Mouse (Mus musculus): ENCODE data around the gene Fbxw24. TPM values are rescaled to one million over a fixed set of nuclear protein-coding genes. Genes with fewer than 3 reads are reported as not detected.
"Not testable (repeated sequence)": the region's sequence is repeated elsewhere in the genome, so short reads cannot be mapped to it uniquely, and the experiment has no call there.

Gene Fbxw24
- not detected in 2 replicates for total RNA-seq (2014; rRNA removed)
- polyA plus RNA-seq (2015; fragmentation: Nextera tagmentation; extraction: Ambion mirVana): not detected in 2 replicates

DNA sequence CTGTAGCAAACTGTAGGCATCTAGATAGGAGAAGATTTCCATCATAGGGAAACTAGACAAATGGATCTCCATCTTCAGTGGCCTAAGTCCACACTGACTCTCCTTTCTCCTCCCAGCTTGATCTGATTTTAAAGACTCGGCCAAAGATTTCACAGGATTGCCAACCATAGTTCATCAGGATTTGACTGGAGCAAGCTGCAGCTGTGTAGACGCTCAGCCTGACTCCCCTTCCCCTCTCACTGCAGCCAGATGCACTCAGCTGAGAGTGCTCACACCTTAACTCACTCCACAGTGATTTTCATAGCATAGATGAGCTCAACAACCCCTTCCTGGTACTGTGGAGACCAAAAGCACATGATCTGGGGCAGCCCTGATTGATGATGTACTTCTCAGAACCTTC is at the start of gene Fbxw24:
Fbxw24 (minus strand) TSS at position 101 of the 400 bp plus-strand sequence.
- not testable (repeated sequence) for ATAC-seq; H3K9me3 ChIP-seq (ENCODE audit: low read length); H3K4me1 ChIP-seq (ENCODE audit: insufficient read depth, low read length); H3K4me3 ChIP-seq (ENCODE audit: low read length); DNase-seq (ENCODE audit: low spot score); H3K4me2 ChIP-seq (ENCODE audit: low read depth, low read length); H3K27ac ChIP-seq; H3K9ac ChIP-seq (replicated peaks; ENCODE audit: low read length); H3K27me3 ChIP-seq (ENCODE audit: insufficient read depth, low read length); H3K36me3 ChIP-seq (ENCODE audit: insufficient read depth, low read length)
- 92% methylated on average over 2 of the region's 2 CpGs for WGBS

DNA sequence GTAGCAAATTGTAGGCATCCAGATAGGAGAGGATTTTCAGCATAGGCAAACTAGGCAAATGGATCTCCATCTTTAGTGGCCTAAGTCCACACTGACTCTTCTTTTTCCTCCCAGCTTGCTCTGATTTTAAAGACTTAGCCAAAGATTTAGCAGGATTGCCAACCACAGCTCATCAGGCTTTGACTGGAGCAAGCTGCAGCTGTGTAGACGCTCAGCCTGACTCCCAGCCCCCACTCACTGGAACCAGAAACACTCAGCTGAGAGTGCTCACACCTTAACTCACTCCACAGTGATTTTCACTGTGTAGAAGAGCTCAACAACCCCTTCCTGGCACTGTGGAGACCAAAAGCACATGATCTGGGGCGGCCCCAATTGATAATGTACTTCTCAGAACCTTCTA is 38.7 kb upstream of the Fbxw24 start, which contains the start of gene Fbxw25:
Fbxw25 (minus strand) TSS at position 101 of the 400 bp plus-strand sequence.
- not testable (repeated sequence) for H3K4me1 ChIP-seq (ENCODE audit: insufficient read depth, low read length); ATAC-seq; H3K9me3 ChIP-seq (ENCODE audit: low read length); H3K4me2 ChIP-seq (ENCODE audit: low read depth, low read length); H3K9ac ChIP-seq (replicated peaks; ENCODE audit: low read length); H3K36me3 ChIP-seq (ENCODE audit: insufficient read depth, low read length); DNase-seq (ENCODE audit: low spot score); H3K4me3 ChIP-seq (ENCODE audit: low read length); H3K27me3 ChIP-seq (ENCODE audit: insufficient read depth, low read length); H3K27ac ChIP-seq
- WGBS: 65% methylated on average over 2 of the region's 2 CpGs

DNA sequence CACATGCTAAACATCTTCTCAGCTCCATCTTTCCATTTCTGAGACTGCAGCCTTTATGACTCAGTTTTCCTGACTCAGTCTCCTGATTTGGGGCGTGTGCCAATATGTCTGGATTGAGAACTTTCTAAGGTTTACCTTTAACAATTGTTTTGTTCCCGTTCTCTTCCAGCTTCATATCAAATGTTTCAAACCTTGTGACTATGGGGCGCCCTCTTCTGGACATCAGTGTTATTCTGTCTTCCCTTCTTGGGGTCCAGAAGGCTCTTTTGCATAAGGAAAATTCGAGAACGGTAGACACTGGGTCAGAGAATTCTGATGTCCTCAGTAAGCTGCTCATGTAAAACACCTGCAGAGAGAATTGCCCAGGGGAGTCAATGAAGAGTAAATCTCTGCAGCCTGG is 19.0 kb downstream of the Fbxw24 start:
- peak; percentile 57 for TF ChIP-seq CTCF (IDR thresholded peaks at IDR 0.05; ENCODE audit: low read depth)
- H3K9me3 ChIP-seq (ENCODE audit: low read length); H3K36me3 ChIP-seq (ENCODE audit: insufficient read depth, low read length); H3K4me1 ChIP-seq (ENCODE audit: insufficient read depth, low read length); H3K4me3 ChIP-seq (ENCODE audit: low read length); H3K9ac ChIP-seq (replicated peaks; ENCODE audit: low read length); H3K27me3 ChIP-seq (ENCODE audit: insufficient read depth, low read length); H3K4me2 ChIP-seq (ENCODE audit: low read depth, low read length); H3K27ac ChIP-seq; ATAC-seq: not testable (repeated sequence)
- 36% methylated on average over 5 of the region's 5 CpGs for WGBS
- peak; percentile 60 for DNase-seq (ENCODE audit: low spot score)

DNA sequence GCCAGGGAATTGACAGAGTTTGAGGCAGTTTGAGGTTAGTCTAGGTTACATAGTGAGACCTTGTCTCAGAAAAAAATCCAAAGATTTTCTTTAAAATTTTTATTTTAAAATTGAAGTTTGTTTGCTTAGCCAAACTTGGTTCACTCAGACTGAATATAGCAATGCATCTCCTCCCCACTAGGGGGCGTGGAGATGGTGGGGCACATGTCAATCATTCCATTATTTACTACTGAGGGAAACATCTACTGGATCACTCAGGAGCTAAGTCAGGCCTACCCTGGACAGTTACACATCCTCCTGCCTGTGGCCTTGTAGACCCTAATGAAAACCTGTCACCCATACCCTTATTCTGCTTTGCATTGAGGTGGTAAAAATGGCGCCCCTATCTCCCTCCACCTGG is 23.7 kb downstream of the Fbxw24 start:
- not testable (repeated sequence) for H3K4me2 ChIP-seq (ENCODE audit: low read depth, low read length); H3K9ac ChIP-seq (replicated peaks; ENCODE audit: low read length); H3K9me3 ChIP-seq (ENCODE audit: low read length); H3K4me1 ChIP-seq (ENCODE audit: insufficient read depth, low read length); ATAC-seq; H3K27me3 ChIP-seq (ENCODE audit: insufficient read depth, low read length); H3K27ac ChIP-seq; H3K36me3 ChIP-seq (ENCODE audit: insufficient read depth, low read length); H3K4me3 ChIP-seq (ENCODE audit: low read length); DNase-seq (ENCODE audit: low spot score)
- WGBS: 56% methylated on average over 2 of the region's 2 CpGs

DNA sequence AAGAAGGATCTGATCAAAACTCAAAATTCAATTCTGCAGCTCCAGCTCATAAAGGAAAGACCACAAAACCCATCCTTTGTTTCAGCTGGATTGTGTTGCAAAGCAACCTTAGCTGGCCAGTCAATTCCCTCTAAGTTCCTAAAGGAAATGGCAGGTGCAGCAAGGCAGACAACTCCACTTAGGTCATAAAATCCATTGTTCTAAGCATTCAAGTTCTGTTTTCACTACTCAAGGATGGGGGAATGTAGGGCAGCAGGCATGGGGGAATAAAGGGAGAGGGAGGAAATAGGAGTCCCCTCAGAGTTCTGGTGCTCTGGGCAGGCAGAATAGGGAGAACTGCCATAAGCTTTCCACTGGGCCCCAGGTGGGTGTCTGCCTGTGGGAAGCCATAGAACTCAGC is 28.6 kb downstream of the Fbxw24 start:
- H3K4me2 ChIP-seq (ENCODE audit: low read depth, low read length): no peak overlapping the region
- TF ChIP-seq CTCF (IDR thresholded peaks at IDR 0.05; ENCODE audit: low read depth): no peak
- ATAC-seq (no peak), DNase-seq (ENCODE audit: low spot score) (no peak)
- H3K9me3 ChIP-seq (ENCODE audit: low read length): no peaks in the 10 kb centered on the region
- H3K9ac ChIP-seq (replicated peaks; ENCODE audit: low read length): no peak overlapping the region
- no peaks in the 10 kb centered on the region for H3K36me3 ChIP-seq (ENCODE audit: insufficient read depth, low read length)
- no peaks in the 10 kb centered on the region for H3K4me1 ChIP-seq (ENCODE audit: insufficient read depth, low read length)
- no peaks in the 10 kb centered on the region for H3K27me3 ChIP-seq (ENCODE audit: insufficient read depth, low read length)
- no peak overlapping the region for H3K27ac ChIP-seq
- H3K4me3 ChIP-seq (ENCODE audit: low read length): no peak overlapping the region

DNA sequence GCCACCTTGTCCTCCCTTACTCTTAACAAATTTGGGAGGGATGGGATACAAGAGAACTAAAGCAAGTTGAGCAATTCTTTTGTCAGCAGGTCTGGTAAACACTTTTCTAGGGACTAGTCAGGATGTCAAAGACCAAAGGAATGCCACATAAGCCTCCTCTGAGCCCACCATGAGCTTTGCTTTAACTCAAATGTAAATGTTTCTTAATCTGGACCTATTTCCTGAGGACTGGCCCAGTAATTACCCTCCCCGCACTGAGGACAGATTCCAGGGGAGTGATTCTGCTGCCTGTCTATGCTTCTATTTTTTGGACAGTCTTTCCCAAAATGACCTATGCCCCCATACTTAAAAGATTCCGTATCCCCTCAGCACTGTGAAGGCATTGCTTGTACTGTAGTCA is 31.0 kb downstream of the Fbxw24 start:
- no peak for DNase-seq (ENCODE audit: low spot score)
- Histone ChIP-seq H3K4me3 (ENCODE audit: low read length) (no peak overlapping the region), H3K27ac (no peak overlapping the region), H3K4me2 (ENCODE audit: low read depth, low read length) (no peak overlapping the region), H3K9ac (replicated peaks; ENCODE audit: low read length) (no peak overlapping the region), H3K9me3 (ENCODE audit: low read length) (no peaks in the 10 kb centered on the region), H3K36me3 (ENCODE audit: insufficient read depth, low read length) (no peaks in the 10 kb centered on the region), H3K4me1 (ENCODE audit: insufficient read depth, low read length) (no peaks in the 10 kb centered on the region), H3K27me3 (ENCODE audit: insufficient read depth, low read length) (no peaks in the 10 kb centered on the region)
- ATAC-seq: no peak
- TF ChIP-seq CTCF (IDR thresholded peaks at IDR 0.05; ENCODE audit: low read depth): no peak
- WGBS: 83% methylated on average over 2 of the region's 2 CpGs

DNA sequence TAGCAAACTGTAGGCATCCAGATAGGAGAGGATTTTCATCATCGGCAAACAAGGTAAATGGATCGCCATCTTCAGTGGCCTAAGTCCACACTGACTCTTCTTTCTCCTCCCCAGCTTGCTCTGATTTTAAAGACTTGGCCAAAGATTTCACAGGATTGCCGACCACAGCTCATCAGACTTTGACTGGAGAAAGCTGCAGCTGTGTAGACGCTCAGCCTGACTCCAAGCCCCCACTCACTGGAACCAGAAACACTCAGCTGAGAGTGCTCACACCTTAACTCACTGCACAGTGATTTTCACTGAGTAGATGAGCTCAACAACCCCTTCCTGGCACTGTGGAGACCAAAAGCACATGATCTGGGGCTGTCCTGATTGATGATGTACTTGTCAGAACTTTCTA is 57.7 kb downstream of the Fbxw24 start, which contains the start of gene Fbxw15:
Fbxw15 (minus strand) TSS at position 101 of the 400 bp plus-strand sequence.
- H3K27me3 ChIP-seq (ENCODE audit: insufficient read depth, low read length); H3K4me1 ChIP-seq (ENCODE audit: insufficient read depth, low read length); DNase-seq (ENCODE audit: low spot score); ATAC-seq; H3K4me3 ChIP-seq (ENCODE audit: low read length); H3K27ac ChIP-seq; H3K9ac ChIP-seq (replicated peaks; ENCODE audit: low read length); H3K36me3 ChIP-seq (ENCODE audit: insufficient read depth, low read length); H3K9me3 ChIP-seq (ENCODE audit: low read length); H3K4me2 ChIP-seq (ENCODE audit: low read depth, low read length): not testable (repeated sequence)
- WGBS: 87% methylated on average over 4 of the region's 4 CpGs
